Mouse (Mus musculus) gastrocnemius, postnatal 36 days (tissue): ENCODE results near the gene Atf3. TPM values are rescaled to one million over a fixed set of nuclear protein-coding genes. Genes with fewer than 3 reads are reported as not detected.

Source experiments
- total RNA-seq, 2 experiments: library from RNA; stranded (reverse); gene quantifications; 2 replicates each; pipeline ENCODE4 v1.2.3; 2021

Atf3 gene
- total RNA-seq, 2 experiments from 2014 or later: 11.9 to 18.8 TPM

Other genes starting within 250 kb of the Atf3 start
- under 1 TPM; 0.37 to 0.56 TPM for gene Vash2, start 238.7 kb downstream of the Atf3 start, total RNA-seq
- gene Flvcr1, start 191.9 kb downstream of the Atf3 start, total RNA-seq: 10 to 100 TPM; 12.5 to 20.2 TPM
- gene Spata45, start 181.4 kb downstream of the Atf3 start, total RNA-seq: not detected
- gene Tatdn3, start 155.1 kb downstream of the Atf3 start, total RNA-seq: 10 to 100 TPM; 12.6 to 14.3 TPM
- gene Nsl1, start 155.0 kb downstream of the Atf3 start, total RNA-seq: under 1 TPM; 0.22 to 0.64 TPM
- gene Batf3, start 120.2 kb downstream of the Atf3 start, total RNA-seq: not detected
- gene Fam71a, start 53.2 kb downstream of the Atf3 start, total RNA-seq: not detected
- 10 to 100 TPM; 55.2 to 61.5 TPM for gene Nenf, start 100.2 kb upstream of the Atf3 start, total RNA-seq
- gene Tmem206, start 107.9 kb upstream of the Atf3 start, total RNA-seq: 1 to 10 TPM; 1.5 to 1.8 TPM
- 10 to 100 TPM; 63.7 to 67.8 TPM for gene Ppp2r5a, start 185.2 kb upstream of the Atf3 start, total RNA-seq